Mouse (Mus musculus) CD8-positive naive resting alpha-beta T cell, adult 2 months (primary cell): ENCODE measurements around the gene Cpeb3.
"Not testable (repeated sequence)": the region's sequence is repeated elsewhere in the genome, so short reads cannot be mapped to it uniquely, and the experiment has no call there.

Source experiments
- DNase-seq, 2 experiments: peaks; one replicate each; pipeline ENCODE4 v3.0.0; 2022; ENCODE audit warnings: low read depth in 2 of 2, low spot score in 2 of 2

The Cpeb3 gene

GRCm38 (mm10) chr19:37207303-37208175 is 862 bp downstream of the Cpeb3 start, which contains the start of gene March5:
March5 (plus strand) TSS chr19:37207543.
- peak; percentile 68 to 71 for DNase-seq

- DNase-seq, result peak; percentile 10 to 29
Measured at GRCm38 (mm10) chr19:37206641-37207302, 1.6 kb downstream of the Cpeb3 start.

GRCm38 (mm10) chr19:37205155-37205554 is 3.2 kb downstream of the Cpeb3 start:
- not testable (repeated sequence) for DNase-seq

- no peak for DNase-seq
Measured at GRCm38 (mm10) chr19:37203371-37203770, 5.0 kb downstream of the Cpeb3 start.

GRCm38 (mm10) chr19:37199889-37200288 is 8.5 kb downstream of the Cpeb3 start:
- DNase-seq, result no peak

GRCm38 (mm10) chr19:37198165-37198880 is 10.1 kb downstream of the Cpeb3 start:
- no peak for DNase-seq

- DNase-seq, result no peak
Measured at GRCm38 (mm10) chr19:37192475-37193058, 15.8 kb downstream of the Cpeb3 start.

- no peak for DNase-seq
Measured at GRCm38 (mm10) chr19:37188366-37188948, 19.9 kb downstream of the Cpeb3 start.

- no peak for DNase-seq
Measured at GRCm38 (mm10) chr19:37177819-37178708, 30.3 kb downstream of the Cpeb3 start.

- no peak for DNase-seq
Measured at GRCm38 (mm10) chr19:37176879-37177462, 31.4 kb downstream of the Cpeb3 start.

GRCm38 (mm10) chr19:37175919-37176318 is 32.5 kb downstream of the Cpeb3 start:
- no peak for DNase-seq

- DNase-seq, result peak in 1 of 2 experiments; percentile 3
Measured at GRCm38 (mm10) chr19:37175436-37175805, 33.0 kb downstream of the Cpeb3 start.

GRCm38 (mm10) chr19:37174716-37175435 is 33.5 kb downstream of the Cpeb3 start:
- DNase-seq, result peak; percentile 9 to 25

- no peak for DNase-seq
Measured at GRCm38 (mm10) chr19:37174116-37174715, 34.2 kb downstream of the Cpeb3 start.

GRCm38 (mm10) chr19:37173331-37174115 is 34.9 kb downstream of the Cpeb3 start:
- DNase-seq, result no peak

GRCm38 (mm10) chr19:37172566-37173130 is 35.8 kb downstream of the Cpeb3 start:
- no peak for DNase-seq

- no peak for DNase-seq
Measured at GRCm38 (mm10) chr19:37172096-37172495, 36.3 kb downstream of the Cpeb3 start.
